Mouse (Mus musculus) granulocyte monocyte progenitor cell, adult 5-6 weeks (primary cell): ENCODE measurements at regions not wholly inside any gene's neighbourhood (a gene's known extent, or its start where the extent isn't known, plus 50 kb on each side); places are given as distances from the start of the nearest gene placed in this dataset.

Experiments used
- ATAC-seq: replicated peaks from 2 replicates; pipeline ENCODE4 v1.8.0; 2016; ENCODE audit warnings: mild to moderate bottlenecking, moderate TSS enrichment, inconsistent platforms; ENCODE audit not compliant: poor library complexity, severe bottlenecking

DNA sequence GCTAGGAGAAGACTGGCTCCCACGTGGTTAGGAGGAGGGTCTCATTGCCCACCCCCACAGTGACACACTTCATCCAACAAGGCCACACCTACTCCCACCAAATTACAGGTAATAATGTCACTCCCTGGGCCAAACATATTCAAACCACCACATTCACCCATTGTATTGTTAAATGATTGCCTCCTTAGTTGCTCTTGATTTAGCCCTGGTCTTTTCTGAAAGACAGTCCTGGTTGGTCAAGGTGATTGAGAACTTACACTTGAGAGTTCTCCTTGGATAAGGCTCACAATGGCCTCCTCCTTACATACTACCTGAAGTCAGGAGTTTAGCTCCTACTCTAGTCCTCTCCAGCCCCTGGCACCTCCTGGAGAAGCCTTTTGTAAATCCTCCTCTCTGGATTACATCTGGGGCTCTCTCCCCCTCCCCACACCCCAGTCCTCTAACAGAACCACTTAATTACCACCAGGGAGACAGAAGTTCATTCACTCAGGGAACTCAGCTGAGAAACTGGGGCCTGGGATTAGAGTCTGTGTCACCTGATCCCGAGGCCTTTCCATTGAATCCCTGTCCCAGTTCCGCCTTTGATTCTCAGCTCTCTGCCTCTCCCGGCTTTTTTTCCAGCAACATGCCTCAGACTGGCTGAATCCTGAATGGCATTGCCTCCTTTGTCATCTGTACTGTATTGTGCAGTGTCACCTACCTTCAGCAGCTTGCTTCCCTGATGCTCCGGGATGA lies 122.3 kb upstream of the Tle3 start:
- no peak for ATAC-seq

DNA sequence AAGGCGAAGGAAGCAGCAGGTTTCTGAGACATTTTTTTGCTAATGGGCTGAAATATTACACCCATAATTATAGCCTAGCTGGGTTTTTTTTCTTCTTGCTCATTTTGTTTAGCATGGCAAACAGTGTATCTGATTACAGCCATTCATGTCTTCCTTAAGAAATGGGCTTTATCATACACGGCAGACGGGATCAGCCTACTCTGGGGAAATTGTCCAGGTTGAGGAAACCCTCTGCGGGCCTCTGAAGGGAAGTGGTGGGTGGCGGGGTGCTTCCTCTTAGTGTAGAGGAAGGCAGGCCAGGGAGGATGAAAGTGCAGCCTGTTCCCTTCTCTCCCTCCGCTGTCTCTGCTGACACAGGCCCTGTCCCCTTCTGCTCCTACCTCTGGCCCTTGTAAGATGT lies 120.6 kb upstream of the Tle3 start:
- ATAC-seq, result peak; percentile 99

DNA sequence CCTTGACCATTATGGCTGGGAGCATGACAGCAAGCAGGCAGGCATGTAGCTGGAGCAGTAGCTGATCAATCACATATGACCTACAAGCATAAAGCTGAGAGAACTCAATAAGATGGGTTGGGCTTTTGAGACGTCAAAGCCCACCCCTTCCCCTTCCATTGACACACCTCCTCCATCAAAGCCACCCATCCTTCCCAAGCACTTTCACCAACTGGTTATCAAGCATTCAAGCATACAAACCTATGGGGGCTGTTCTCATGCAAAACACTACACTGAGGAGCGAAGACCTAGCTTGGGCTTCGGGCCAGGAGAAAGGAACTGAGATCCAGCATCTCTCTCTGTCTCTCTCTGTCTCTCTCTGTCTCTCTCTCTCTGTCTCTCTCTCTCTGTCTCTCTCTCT lies 118.4 kb upstream of the Tle3 start:
- no peak for ATAC-seq

DNA sequence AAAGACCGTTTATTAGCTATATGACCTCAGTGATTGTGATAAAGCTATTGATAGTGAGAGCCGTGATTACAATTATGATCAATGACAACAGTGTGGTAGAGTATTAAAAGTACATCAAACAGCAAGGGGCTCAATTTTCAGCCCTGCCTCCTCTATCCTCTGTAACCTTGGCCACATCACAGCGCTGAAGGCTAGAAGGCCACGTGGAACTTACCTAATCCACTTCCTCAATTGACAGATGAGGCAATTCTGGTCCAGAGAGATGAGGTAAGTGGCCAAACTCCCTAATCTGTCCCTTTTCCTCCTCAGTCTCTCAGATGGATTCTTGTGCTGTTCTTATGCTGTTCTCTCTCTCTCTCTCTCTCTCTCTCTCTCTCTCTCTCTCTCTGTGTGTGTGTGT lies 114.7 kb upstream of the Tle3 start:
- ATAC-seq, result peak; percentile 98

DNA sequence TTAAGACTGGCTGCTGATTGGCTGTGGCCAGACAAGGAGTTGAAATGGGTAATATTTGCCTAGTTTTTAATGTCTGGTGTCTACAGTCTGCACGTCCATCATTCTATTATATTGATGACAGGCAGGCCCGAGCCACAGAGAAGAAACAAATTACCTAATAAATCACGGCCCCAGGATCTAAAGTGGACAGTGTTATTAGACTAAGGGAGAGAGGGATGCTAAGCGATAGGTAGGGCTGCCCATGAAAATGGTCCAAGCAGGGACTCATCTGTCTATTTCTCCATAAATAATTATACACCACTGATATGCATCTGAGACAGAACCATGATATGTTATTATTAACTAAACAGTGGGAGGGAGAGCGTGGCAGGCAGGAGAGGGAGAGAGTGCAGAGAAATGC lies 114.1 kb upstream of the Tle3 start:
- ATAC-seq, result no peak

DNA sequence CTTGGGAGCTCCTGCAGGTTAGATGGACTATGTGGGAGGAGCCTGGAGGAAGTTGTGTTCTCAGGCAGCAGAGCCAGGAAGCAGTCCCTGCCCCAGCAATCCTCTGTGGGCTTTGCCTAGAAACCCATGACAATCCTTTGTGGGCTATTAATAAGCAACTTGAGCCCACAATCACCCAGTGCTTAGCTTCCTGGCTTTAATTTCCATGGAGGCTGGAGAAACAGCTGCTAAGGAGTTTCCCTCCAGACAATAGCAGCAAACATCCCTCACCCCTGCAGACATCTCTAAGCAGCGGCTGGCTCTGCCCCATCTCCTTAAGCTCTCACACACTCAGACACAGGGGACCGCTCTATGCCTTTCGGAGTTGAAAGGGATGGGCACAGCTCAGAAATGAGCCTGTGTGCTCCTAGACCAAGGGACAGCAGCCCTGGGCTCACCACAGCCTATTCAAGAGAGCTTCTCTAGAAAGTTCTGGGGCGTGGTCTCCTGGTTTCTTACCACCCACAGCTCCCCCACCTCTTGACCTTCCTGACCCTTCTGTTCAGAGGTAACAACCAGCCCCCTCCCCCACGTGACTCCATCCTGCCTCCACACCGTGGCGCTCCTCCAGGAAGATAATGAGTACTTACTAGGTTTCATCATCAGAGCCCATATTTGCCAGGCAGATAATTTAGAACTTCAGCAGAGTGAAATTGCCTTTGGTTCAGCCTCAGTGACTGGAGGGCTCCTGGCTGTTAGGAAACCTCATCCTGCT lies 112.6 kb upstream of the Tle3 start:
- ATAC-seq, result no peak

DNA sequence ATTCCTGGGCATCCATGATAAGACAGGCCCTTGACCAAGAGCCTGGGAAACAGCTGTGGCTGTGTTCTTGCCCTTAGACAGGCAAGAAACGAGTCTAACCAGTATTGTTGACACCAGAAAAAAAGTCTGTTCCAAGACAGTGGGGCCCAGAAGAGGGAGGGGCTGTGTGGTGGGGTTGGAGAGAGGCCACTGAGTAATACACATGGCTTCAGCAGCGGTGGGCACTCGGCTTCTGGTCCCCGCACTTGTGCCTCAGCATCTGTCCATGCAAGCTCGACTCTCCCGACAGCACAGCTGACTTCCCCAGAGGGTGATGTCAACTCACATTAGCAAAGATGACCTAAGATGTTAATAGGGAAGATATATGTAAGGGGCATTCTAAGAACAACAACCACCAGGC lies 110.9 kb upstream of the Tle3 start:
- no peak for ATAC-seq

DNA sequence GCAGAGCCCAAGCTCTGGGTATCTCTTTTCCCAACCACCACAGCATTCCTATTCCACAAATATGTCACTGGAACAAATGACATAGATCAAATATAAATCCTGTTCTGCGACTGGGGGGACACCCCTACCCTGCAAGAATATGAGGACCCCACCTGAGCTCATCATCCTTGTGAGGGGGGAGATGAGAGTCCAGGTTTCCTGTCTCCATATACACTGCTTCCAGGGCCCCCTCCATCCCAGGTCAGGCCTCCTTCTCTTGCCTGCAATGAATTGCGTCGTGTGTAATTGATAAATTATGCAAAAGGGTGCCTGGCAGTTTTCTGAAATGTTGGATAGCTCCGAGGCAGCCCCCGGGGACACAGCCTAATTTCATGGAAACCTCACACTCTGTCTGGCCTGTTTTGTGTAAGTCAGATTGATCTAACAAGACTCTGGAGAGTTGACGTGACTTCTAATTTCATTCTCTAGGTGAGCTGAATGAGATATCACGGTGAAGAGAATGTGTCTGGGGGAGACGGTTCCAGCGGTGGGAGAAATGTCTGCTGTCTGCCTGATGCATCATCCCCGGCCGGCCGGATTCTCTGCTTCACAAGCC lies 110.3 kb upstream of the Tle3 start:
- ATAC-seq, result no peak

DNA sequence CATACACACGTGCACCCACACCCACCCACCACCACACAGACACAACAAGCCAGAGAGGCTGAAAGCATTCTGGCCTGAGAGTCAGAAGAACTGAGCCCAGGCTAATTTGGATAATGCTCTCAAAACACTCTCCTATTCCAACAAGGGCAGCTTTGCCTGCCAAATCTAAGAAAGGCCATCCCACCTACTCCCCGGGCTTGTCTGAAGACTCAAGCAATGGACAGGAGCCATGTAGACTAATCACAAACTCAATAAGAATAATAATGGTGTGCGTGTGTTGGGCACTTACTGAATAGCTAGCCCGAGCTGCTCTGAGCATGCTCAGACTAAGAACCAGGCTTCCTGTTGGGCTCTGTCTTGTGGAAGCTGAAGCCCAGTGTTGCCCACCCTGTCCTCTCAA lies 108.8 kb upstream of the Tle3 start:
- no peak for ATAC-seq

DNA sequence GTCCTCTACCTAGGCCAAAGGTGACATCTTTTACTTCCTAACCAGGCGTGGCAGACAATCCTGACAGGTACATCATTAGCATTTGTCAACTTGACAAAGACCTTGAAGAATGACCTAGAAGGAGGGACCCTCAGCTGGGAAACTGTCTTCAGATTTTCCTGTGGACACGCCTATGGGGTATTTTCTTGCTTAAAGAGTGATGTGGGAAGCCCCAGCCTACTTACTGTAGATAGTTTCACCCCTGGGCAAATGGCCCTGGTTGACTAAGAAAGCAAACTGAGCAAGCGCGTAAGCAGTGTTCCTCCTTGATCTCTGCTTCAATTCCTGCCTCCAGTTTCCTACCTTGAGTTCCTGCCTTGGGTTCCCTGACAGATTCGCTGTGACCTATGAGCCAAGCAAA lies 106.7 kb upstream of the Tle3 start:
- ATAC-seq, result no peak

DNA sequence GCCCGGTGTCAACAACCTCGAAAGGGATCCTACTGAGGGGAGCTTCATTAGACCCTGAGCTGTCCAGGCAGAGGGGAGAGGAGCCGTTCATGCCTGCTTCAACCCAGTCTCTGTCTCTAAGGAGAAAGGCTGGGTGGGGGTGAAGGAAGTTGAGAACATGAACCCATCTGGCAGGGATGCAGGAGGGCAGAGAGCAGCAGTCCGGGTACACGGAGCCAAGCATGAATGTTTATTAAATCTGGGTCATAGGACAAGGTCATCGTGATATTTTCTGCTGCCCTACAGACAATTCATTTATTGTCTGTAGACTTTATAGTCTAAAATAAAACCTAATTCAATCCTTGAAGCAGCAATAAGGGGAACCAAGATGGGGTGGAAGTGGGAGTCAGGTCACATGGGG lies 105.2 kb upstream of the Tle3 start:
- ATAC-seq, result no peak

DNA sequence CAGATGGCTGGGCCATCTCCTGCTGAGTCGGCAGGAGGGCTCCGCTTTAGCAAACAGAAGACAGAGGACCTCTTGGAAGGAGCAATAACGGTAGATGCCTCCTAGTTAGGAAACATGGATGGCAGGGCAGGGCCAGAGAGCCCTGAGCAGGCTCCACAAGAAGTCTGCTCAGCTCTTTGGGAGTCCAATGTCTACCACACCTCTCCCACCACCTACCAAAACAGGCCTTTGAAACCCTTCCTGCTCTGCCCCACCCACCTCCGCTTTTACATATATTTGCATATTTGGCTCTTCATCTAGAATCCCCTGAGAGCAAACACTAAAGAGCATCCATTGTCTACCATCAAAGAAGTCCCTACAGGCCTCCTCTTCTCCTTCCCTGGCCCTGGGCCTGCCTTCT lies 104.6 kb upstream of the Tle3 start:
- no peak for ATAC-seq

DNA sequence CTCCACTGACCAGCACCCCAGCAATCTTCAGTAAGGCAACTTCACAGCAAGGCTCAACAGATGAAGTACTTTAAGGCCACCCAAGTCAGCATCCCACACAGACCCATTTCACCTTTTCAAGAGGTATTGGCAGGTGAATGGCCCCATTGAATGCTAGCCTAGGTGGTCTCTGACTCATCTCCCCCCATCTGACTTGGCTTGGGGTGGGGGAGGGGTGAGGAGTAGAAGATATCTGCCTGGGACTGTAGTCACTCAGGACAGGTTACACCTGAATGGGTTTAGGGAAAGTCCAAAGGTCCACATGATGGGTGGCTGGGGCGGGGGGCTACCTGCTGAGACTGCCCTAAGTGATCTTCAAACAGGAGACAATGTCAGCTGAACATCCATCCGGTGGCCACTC lies 104.0 kb upstream of the Tle3 start:
- ATAC-seq, result no peak

DNA sequence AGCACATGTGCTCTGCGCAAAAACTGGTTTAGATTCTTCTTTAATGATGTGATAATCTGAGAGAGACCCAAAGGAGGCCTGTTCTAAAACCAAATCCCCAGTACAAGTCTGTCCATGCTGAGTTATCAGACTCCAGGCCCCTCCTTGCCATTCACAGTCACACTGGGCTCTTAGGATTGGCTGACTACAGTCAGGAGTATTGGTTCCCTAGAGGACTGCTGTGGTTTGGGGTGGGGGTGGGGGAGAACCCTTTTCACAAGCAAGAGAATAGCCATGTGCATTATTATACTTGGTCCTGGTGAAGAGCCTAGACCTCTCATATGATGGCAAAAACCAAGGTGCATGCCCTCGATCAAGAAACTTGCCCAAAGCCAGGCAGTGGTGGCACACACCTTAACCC lies 103.5 kb upstream of the Tle3 start:
- ATAC-seq, result no peak

DNA sequence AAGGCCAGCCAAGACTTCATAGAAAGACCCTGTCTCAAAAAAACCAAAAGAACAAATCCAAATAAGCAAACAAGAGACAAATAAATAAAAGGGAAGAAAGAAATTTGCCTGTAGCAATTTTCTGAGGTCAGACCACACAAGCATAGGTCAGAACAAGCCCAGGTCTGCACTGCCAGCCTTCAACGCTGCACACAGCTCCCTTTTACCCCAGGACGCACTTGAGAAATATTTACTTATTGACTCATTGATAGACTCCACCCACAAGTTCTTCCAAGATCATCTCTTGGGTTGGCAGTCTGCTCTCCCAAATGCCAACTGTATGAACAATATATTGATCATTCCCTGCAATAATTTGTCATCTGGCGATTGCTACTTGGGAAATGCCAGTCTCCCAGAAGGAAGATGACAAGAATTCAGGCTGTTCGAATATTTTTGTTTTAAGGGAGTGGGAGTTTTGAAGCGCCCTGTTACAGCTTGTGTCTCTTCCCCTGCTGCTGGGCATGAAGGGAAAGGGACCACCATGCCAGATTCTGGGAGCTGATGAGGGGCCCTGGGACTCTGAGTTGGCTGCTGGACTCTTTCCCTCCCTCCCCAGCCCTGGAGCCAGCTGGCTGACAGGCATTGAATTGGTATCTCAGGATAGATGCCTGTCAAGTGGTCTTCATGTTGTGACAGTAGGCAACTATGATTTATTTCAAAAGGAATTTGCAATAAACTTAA lies 102.9 kb upstream of the Tle3 start:
- no peak for ATAC-seq

DNA sequence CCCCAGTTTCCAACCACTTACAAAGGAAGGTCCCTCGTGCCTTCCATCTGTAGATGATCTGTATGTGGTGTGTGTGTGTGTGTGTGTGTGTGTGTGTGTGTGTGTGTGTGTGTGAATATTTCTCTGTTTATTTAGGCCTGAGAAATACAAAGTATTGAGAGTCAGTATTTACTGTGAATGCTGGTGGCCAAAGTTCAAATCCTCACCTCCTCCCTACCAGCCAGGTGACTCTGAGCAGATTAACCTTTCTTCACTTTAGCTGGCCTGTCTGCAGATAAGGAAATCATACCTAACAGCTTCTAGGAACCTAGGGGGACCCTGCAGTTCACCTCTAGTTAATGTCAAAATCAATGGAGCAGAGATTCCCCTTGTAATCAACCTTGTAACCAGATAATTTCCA lies 100.9 kb upstream of the Tle3 start:
- no peak for ATAC-seq

DNA sequence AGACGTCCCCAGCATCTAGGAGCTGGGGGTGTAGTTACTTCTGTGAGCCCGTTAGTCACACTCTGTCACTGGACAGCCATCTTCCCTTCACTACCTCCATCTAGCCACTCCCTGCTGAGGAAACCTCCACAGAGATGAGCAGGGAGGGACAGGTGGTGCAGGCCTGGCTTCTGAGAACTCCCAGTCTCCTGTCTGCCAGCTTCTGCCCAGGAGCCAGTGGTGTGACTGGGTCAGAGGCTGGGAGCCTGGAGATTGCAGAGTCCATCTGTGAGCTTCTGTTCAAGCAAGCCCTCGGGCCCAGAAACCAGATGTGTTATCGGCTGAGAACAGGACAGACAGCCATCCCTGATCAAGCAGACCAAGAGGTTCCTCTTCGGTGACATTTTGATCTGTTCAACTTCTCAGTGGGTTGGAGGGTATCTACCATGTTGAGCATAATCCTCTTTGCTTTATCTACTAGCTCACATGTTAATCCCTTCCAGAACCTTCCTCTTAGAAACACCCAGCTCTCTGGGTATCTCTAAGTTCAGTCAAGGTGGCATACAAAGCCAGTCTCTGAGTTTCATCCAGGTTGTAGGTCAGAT lies 100.3 kb upstream of the Tle3 start:
- no peak for ATAC-seq

DNA sequence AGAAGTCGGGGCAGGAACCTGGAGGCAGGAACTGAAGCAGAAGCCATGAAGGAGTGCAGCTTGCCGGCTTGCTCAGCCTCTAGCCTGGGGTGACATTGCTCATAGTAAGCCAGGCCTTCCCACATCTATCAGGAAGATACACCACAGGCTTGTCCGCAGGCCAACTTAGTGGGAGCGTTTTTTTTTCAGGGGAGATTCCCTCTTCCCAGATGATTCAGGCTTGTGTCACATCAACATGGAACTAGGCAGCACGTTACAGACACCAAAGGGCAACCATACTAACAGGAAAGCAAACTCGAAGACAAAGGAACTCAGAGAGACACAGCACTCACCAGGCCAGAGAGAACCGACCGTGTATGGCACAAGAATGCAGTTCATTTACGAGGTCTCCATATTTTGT lies 98.1 kb upstream of the Tle3 start:
- ATAC-seq, result no peak

DNA sequence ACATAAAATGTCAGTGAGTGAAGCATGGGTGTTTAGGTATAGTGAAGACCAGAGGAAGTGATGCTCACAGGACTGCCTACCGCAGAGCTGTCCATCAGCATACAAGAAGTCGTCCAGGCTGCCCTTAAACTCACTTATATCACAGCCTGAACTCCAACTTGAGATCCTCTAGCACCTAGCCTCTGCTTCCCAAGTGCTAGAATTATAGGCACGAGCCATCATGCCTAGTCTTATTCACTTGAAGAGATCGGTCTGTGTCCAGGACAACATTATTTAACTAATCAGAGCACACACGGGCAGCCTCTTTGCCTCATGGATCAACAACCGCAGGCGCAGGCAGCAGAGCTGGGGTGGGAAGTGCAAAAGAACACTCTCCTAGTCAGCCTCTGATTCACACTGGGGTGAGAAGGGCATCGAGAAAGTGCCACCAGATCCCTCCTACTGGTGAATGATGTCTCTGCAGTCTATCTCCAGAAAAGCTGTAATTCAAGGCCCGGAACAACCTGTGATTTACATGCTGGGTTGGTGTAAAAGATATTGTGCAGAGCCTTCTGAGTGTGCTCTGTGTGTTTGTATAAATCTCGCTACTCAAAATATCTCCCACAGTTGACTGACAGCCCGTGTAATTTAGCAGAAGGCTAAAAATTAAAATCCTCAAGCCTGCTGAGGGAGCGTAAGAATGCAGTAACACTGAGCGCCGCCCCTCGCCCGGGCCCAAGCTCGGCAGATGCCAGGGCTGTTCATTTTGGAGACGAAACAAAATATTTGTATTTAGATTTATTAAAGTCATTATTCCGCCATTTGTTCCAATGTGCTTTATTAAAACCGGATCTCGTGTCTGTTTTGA lies 94.6 kb upstream of the Tle3 start:
- peak; percentile 76 for ATAC-seq

DNA sequence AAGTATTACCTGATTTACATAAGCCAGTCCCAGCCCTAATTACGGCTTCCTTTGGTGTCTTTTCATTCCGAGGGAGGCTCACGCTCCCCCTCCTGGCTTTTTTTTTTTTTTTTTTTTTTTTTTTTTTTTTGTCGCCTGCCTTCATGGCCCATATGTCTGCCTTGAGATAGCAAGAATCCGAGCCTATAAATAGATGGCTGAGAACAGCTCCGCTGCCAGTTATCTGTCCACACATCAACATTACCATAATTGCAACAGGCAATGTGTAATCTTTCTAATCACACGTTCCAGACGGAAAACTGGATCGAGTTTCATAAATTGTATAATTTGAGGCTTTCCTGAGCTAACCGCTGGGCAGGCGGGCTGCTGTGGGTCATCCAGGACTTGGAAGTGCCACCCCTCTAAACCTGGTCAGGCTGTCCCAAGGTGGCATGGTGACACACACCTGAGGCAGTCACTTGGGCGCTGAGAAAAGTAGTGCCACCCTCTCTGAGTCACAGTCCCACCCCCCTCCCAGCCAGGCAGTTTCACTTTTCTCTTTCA lies 93.9 kb upstream of the Tle3 start:
- ATAC-seq, result peak; percentile 71
